Mouse (Mus musculus) lung, postnatal 0 days (tissue): ENCODE data around the gene Gm42417.

Experiments used
- CTCF ChIP-seq: IDR thresholded peaks from 2 replicates; pipeline ENCODE4 v1.5.1; 2016; ENCODE audit warnings: antibody characterized with exemption, mild to moderate bottlenecking
- EP300 ChIP-seq: IDR thresholded peaks from 2 replicates; pipeline ENCODE4 v1.6.1; 2016; ENCODE audit warnings: antibody characterized with exemption, mild to moderate bottlenecking, control low read depth

DNA sequence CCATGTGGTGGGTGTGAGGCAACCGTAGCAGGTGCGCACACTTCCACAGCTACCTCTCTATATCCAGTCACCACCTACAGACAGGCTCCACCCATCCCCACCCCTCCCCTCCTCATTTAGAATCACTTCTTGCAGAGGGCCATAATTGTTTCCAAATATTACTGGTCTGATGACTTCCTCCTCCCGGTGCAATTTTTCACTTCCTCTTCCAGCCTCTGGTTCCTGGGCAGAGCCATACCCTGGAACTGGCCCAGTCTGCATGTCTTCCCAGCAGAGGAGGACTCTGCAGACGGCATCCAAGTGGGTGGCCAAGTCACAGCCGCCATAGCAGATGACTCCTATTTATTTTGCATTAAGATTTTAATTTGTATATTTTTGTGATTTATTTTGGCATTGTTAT lies 31.0 kb downstream of the Gm42417 start:
- no peak for TF ChIP-seq CTCF
- no peak for TF ChIP-seq EP300
